Mouse (Mus musculus): ENCODE results near the gene Gpr45.
A peak's percentile ranks its signal among the peaks of the same experiment; 100 is the strongest.
"Not testable (repeated sequence)": the region's sequence is repeated elsewhere in the genome, so short reads cannot be mapped to it uniquely, and the experiment has no call there.

The Gpr45 gene

DNA sequence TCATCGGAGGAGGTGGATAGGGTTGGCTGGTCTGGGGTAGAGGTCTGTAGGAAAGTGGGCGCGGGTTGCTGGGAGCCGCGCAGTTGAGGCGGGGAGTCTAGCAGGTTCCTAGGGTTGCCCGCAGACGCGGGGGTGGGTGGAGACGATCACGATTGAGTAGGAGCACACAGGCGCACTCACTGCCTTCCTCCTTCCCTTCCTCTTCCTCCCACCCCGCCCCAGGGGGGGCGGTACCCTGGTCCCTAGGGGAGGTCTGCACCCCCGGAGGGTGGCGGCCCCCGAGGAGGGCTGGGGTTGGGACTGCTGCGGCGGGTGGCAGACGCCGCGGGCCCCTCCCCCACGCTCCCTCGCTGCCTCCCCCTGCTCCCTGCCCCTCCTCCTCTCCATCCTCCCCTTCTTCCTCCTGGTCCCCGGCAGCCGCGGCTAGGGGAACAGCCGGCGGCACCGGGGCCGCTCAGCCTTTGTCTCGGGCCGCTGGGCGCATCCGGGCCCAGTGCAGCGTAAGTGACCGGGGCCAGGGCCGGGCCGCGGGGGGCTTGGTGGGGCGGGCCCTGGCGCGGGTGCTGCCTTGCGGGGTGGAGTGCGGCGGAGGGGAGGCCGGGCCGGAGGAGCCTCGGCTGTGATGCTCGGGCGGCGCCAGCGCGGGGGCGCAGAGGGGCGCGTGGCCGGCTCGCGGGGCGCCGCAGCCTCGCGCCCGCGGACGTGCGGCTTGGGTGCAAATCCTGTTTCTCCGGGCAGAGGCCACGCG is at the start of gene Gpr45:
TSS of gene Gpr45 (plus strand) at position 139 of the 748 bp plus-strand sequence.
- DNase-seq = peak; percentile 65

DNA sequence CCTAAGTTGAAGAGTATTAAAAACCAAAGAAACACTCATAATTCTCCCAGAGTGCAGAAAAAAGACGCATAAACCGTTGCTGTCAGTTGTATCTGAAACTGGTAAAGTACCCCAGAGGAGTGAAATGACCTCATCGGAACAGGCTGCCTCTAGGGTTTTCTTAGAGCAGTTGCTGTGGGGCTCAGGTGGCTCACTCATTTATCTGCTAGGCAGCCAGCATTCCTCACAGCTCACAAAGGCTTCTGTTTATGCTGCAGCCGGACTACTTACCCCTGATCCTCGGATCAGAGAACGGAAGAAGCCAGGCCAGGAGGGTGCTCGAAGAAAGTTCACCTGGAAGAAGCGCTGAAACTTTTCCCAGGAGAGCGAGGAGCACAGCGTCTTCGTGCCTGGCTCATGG is 47.5 kb upstream of the Gpr45 start:
- no peak for DNase-seq

DNA sequence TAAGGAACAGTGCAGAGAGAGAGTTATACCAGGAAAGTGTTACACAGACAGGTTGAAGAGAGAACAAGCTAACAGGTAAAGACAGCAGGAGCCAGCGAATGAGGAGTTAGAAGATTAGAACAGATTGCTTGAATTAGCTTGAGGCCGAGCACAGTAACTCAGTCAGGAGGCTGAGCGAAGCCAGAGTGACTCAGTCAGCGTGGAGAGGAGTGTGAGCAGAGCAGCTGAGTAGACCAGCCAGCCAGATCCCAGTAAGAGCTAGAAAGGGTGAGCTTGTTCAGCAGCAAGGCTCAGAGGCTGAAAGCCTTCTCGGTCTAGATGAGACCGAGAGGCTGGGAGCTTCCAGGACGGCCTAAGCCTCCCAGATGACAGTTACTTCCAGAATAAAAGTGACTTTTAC is 46.0 kb upstream of the Gpr45 start:
- DNase-seq = no peak

DNA sequence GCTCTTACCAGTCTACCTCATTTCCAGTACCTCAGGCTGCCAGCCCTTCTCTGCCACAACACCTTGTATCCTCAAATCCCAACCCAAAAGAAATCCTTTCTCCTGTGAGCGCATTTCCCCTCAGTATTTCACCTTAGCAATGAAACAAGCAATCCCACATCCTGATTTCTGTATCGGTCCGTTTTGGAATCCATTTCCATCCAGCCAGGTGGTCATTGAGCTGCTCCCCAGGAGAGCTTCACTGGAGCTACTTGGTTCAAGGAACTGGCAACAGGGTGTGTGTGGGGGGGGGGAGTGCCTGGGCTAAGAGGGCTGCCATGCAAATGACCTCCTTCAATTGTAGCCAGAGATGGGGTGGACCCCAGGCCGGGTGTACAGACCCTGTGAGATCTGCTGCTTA is 45.5 kb upstream of the Gpr45 start:
- DNase-seq = no peak

DNA sequence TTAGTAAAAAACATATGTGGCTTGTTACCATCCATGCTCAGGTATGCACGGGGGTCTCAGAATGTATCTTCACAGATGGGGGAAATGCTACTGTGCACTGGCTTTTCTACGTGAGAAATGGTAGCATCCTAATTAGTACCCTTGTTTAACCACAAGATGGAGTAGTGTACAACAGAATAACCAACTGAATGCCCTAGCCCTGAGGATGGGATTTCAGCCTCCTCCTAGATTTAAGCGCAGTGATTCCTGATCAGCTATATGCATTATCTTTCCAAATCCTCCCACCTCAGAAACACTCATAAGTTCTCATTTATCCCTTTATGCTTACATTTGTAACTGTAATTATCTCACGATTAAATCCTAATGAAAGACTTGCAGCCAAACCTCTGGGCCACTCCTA is 37.6 kb upstream of the Gpr45 start:
- DNase-seq = no peak

DNA sequence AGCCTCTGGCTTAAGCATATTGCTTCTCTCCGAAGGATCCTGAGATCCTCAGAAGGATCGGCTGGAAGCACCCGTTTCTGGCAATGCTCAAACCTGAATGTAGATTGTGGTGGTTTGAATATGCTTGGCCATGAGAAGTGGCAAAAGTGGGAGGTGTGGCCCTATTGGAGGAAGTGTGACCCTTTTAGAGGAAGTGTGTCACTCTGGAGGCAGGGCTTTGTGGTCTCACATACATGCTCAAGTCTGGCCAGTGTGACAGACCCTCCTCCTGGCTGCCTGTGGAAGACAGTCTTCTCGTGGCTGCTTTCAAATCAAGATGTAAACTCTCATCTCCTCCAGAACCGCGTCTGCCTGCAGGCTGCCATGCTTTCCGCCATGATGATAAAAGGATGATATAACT is 36.0 kb upstream of the Gpr45 start:
- DNase-seq = no peak

DNA sequence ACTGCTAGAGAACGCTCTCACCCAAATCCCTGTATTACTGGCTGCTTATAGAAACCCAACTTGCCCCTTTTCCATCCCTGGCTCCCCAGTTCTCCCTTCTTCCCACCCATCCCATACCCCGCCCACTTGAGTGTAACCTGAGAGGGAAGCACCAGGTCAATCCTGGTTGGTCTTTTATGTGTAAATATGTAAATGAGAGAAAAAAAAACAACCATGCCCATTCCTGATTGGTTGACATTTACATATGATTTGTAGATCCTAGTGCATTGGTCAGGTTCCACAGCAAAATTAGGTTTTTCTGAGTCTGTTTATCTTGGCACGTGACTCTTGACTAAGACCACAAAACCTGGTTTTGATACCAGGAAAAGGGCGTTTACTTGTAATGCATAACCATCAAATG is 34.8 kb upstream of the Gpr45 start:
- DNase-seq = no peak

DNA sequence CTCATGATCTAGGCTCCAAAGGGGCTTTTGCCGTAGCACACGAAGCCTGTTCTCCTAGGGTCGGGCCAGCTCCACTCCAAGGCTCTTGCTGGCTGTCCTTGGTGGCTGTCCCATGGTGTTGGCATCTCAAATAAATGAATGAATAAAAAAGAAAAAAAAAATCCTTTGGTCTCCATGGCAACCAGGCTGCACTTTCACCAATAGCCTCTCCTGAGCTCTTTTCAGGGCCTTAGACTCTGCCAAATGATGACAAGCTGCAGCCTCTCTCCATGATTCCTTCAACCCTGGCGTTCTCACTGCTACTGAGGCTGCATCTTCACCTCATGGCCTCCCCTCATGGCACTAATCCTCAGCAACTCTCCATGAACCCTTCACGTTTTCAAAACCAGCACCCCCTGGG is 28.7 kb upstream of the Gpr45 start:
- no peak for DNase-seq

DNA sequence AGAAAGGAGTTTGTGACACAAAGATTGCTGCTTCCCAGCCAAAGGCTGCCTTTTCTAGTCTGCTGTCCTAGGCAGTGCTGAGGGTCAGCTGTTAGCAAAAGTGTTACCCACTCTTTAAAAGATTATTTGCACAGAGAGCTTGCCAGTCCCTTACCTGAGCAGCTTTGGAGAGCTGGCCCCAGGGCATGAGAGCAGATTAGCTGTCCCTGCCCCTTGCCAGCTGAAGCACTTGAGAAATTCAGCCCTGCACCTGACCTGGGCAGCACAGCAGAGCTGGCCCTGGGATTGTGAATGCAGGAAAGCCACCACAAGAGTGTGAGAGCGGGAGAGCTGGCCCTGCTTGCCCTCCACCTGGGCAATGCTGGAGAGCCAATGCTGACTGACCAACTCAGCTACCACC is 19.1 kb upstream of the Gpr45 start:
- DNase-seq = no peak

DNA sequence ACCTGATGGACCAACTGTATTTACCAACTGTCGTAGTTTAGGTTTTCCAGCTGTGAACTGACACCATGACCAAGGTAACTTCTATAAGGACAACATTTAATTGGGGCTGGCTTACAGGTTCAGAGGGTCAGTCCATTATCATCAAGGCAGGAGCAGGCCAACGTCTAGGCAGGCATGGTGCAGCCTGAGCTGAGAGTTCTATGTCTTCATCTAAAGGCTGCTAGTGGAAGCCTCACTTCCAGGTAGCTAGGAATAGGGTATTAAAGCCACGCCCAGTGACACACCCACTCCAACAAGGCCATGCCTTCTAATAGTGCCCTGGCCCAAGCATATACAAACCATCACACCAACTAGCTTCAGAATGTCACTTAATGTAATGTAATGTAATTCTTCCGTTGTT is 4.2 kb upstream of the Gpr45 start:
- DNase-seq = no peak

DNA sequence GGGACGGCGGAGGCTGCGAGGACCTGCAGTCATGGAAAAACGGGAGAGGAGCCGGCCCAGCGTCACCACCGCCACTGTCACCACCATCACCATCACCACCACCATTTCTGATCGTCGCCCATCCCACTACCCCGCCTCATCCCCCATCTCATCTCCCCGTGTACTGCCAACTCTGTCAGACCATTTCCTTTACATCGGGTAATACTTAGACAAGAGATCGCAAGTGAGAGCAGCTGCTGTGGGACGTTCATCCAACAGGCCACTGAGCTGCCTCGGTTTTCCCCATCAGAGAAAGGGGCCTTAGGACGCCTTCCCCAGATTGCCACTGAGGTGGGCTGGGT is 780 bp downstream of the Gpr45 start:
- no peak for DNase-seq

DNA sequence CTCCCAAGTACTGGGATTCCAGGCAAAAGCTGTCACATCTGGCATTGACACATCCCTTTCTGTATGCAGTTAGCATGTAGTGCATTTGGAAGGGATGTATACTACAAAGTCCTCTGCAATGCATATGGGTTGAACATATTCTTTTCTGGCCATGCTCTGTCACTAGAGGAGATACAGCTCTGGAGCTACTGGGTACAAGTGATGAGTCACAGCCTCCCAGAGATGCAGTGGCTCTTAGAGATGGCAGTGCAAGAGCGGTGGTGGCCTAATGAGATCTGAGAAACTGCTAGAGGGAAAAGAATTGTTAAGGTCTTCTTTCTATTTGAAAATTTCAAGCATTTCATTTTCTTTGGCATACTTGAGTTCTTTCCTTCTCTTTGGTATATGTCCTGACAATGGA is 4.2 kb downstream of the Gpr45 start:
- DNase-seq = no peak

DNA sequence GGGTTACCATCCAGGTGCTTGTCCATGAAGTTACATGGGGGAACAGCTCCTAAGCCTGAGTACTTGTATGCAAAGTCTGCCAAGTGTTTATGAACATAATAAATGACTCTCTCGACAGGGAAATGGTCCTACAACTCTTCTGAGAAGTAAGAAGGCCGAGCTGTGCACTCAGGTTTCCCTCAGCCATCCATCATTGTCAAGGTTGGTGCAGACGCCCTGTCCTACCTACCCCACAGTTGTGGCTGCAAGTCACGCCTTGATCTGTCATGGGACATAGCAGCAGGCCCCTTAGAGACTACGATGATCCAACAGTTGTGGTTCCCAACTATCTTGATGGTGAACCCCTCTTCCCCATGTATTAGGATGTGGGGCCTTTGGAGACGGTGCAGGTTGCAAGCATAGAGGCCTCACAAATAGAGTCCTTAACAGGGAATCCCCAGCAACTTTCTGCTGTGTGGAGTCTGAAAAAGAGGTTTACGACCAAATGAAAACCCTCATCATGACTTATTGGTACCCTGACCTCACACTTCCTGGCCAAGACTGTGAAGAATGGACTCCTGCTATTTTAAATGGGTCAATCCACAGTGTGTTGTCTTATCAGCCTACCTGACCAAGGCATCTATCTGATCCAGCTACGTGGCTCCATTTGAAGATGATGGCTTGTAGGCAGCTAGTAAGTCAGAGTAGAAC is 30.6 kb downstream of the Gpr45 start:
- no peak for DNase-seq

DNA sequence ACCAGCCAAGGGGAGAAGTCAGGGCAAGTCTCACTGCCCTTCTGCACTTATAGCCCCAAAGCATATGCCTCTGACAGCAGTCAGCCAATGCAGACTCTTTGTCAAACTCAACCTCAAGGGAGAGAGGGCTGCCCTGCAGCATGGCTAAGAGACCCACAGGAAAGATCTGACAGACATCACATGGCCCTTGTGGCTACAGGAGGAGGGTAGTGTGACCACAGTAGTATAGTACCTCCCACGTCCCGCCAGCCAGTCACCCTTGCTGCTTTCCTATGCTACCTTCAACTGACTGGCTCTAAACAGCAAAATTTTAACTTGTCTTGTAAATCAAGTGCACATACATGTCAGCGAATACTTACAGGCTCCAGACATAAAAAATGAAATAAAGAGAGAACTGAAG is 31.4 kb downstream of the Gpr45 start:
- DNase-seq = no peak

DNA sequence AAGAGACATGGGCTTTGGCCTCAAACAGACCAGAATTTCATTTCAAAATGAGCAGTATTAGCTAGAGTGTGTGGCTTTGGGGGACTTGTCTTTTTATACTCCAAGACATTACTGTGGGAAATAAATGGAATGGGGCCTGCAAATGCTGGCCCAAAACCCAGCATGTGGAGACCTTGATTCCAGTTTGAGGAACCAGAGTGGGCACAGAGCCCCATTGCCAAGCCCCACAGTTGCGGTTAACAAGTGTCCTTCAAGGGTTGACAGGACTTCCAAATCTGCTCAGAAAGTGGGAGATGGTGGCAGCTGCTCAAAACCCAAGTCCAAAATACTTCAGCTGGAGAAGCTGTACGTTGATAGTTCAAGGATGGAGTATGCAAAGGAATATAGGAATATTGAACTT is 36.3 kb downstream of the Gpr45 start:
- no peak for DNase-seq

DNA sequence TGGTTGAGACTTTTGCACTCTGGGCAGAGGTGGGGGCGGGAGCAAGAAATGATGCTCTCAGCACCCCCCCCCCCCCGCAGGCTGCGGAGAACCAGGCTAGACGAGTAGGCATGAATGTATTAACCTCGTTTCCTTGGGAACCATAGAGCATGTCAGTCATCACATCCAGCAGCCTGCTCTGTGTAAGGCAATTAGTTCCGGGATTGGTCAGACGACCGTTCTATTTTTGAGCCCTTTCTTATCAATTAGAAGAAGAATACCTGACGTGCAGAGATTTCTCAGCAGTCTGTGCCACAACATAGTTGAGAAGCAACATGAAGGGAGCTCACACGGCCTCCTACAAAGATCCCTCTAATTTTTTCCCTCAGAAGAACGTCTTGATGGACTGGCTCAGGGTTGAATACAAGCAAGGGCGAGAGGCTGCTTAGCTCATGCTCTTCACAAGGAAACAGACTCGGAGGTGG is 53.4 kb downstream of the Gpr45 start:
- DNase-seq = no peak

DNA sequence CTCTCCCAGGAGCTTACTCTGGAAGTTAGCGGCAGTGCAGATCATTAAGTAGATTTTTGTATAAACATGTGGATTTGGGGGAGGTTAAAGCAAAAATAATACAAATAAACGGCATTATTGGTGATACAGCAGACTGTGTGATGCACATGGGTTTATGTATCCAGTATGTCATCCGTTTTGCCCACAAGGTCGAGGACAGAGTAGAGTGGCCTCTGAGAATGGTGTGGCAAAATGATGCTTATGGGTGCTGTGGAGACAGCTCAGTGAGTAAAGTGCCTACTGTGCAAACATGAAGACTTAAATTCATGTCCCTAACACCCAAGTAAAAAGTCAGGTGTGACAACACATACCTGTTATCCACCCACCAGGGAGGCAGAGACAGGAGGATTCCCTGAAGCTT is 53.9 kb downstream of the Gpr45 start:
- DNase-seq = no peak

DNA sequence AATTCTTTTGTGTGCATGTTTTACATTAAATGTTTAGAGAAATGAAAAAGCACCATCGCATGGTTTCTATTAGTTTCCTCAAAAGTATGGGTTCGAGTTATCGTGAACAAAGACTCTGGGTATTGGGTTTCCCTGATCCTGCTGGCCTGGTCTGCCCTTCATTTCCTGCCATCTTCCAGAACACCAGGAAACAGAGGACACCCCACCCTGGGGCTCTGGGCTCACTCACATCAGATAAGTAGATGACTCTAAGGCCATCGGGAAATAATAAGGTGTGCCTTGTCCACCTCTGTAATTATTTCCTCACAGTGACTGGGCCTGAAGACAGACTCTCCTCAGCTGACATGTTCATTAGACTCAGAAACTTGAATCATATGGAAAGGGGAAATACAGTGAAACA is 57.8 kb downstream of the Gpr45 start:
- DNase-seq = no peak

DNA sequence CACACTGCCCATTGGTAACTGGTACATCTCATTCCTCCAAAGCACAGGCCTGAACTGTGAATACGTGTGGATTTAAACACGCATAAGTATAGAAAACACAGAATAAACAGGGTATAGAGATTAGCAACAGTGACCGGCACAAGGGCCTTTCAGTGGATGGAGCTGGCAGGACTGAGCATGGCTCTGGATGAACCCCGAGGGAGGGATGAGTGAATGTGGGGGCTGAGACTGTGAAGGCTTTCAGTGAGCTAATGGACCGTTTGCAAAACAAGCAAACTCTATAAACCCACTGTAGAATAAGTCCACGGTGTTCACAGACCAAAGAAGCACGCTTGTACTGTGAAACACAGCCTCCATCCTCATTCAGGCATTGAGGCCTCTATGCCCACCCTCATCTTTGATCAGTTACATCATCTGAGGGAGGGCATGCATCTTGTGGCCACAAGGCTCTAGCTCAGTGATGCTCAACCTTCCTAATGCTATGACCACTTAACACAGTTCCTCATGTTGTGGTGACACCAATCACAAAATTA is 62.5 kb downstream of the Gpr45 start:
- not testable (repeated sequence) for DNase-seq

DNA sequence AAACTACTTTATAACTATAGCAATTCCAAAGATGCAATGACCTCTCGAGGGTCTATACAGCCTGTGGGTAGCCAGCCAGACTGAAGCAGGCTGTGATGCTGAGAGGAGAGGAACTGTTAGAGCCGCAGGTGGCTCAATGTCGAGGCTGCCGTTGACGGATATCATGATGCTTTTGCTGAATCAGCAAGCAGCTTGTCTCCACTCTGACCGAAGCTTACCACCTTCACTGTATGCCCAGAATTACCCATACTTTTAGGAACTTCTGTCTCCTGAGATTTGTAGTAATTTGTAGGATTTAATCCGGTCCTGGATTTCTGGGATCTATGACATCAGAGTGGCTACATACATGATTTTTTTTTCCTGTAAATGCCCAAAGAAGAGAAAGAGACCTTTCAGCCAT is 83.3 kb downstream of the Gpr45 start:
- DNase-seq = no peak

DNA sequence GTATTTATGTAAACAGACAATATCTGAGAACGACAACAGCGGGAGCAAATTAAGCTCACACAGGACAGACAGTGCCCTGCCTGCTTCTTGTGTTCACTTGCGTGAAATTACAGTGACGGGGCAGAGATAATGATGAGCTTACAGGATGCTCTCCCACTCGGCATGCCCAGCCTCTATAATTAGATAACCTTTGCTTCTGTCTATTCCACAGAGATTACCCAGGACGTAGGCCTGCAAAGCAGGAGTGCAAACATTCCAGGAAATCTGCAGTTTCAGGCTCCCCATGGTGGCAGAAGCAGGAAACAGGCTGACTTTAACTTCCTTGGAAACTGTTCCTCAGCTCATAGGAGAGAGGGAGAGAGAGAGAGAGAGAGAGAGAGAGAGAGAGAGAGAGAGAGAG is 89.6 kb downstream of the Gpr45 start:
- DNase-seq = no peak

DNA sequence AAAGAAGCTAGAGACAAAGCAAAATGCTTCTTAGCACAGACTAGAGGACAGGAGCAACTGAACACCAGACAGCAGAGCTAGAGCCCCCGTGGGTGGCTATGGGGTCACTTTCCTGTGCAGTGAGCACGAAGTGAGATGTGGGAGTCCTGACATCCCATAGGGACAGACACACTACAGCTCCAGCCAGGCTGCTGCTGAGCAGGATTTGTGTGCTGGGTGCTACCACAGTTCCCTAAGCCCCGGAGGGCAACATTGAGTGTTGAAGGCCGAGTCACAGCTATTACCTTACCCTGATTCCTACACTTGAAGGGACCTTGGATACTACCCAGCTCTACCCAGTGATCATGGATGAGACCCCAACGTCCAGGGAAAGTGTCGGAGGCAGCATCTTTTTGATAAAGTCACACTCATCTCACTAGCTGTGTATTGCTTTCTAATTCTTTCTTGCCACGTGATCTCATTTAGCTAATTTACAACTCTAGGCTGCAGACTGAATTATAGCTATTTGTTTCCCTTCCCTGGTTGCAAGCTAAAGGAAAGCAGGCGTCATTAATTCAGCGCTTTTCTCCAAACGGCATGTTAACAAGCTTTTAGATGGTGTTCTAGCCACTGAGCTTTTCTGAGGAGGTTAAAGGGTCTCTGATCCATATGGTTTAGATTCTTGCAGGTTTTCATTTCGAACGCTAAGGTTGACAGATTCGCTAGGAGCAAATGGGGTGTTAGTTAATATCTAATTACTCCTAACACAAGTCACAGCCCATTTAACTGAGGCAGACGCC is 92.7 kb downstream of the Gpr45 start:
- DNase-seq = no peak

DNA sequence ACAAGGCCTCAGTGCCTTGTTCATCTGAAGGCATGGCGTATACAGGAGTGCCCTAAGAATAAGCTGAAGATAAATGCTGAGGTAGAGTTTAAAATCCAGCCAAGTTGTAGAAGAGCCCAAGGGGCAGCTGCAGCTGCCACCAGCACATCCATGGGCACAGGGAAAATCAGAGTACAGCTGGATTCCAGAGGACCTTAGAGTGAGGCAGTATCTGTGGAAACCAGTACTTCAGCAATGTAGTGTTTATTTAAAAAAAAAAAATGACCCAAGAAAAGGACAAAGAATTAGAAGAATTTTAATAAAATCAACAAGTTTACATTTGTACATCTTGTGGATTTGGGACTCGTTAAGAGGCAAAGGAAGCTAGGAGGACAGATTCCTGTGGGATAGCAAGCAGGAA is 94.3 kb downstream of the Gpr45 start:
- no peak for DNase-seq

DNA sequence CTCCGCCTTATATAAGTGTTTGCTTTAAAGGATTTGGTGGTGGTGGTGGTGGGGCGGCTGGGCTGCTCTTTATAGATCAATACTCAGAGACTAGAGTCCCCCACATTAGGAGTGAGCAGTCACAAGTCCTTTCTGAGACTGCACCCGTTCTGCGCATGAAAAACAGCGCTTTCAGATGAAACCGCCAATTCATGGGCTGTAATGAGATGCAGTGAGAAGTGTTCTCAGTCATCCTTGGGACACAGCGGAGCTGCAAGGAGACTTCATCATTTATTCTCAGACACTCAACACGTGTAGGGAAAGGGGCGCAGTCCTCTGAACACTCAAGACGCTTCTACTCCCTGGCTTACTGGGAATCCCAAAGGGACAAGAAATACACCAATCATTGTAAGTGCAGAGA is 95.1 kb downstream of the Gpr45 start:
- no peak for DNase-seq

Measured in kidney, postnatal 10 days (tissue).